Mouse (Mus musculus): ENCODE results near the gene Dcakd.

- TF ChIP-seq CTCF (IDR thresholded peaks at IDR 0.05; ENCODE audit: insufficient read depth, low read depth, low read length) = no peak
- TF ChIP-seq POLR2A (IDR thresholded peaks at IDR 0.05; ENCODE audit: insufficient read depth, low read depth, low read length) = no peak
Measured at GRCm38 (mm10) chr11:103007001-103007340, 21.2 kb downstream of the Dcakd start.

All from olfactory bulb, adult 2 months (tissue).